Comparison of ENCODE assay signal across 10 mouse cellular contexts in the genomic region with DNA sequence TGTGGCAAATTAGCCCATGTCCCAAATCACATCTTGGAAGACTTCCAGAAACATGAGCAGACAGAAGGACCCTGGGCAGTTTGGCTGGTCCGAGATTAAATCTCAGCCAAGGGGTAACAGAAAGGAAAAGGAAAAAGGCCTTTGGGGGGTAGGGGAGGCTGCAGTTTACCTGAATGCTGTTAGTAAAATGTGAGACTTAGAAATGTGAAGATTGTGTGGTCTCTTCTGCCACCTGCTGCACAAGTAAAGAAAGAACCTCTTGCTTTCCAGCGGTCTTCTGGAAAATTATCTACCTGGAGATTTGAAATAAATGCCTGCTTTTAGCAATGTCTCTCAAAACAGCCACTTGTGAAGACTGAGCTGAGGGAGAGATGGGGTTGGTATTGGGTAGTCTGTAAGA. TPM values are rescaled to one million over a fixed set of nuclear protein-coding genes. Genes with fewer than 3 reads are reported as not detected.
DNase-seq lines count a peak whose midpoint lies in the region; ATAC-seq and TF ChIP-seq lines count a peak whose summit lies in the region.
"Had no signal": no experiment of that assay in that cellular context is flagged by ENCODE, and none has a peak within 500 bp of the region (broad histone marks: within the 10 kb centered on the region; RNA-seq: fewer than 3 reads in every experiment).

No protein-coding gene starts in this region.

- no peak for TF ChIP-seq POLR2A in lung, adult 2 months (IDR thresholded peaks at IDR 0.05; ENCODE audit: borderline replicate concordance, extremely low read depth, low read depth, low read length)

- H3K4me3 ChIP-seq in lung, adult 2 months (replicated peaks; ENCODE audit: extremely low read depth, low read depth, low read length), result no peak overlapping the region

- H3K4me1 ChIP-seq in lung, adult 2 months (ENCODE audit: control insufficient read depth, insufficient read depth, low read length), result peaks cover 4% of the 10 kb centered on the region; the same call in 1 of the 2 replicates

- no peak for ATAC-seq in inflammation-experienced regulatory T-cells, adult 6 months

- peak; percentile 4 for DNase-seq in heart, adult 11 months
- DNase-seq in heart, adult 8-10 months (ENCODE audit: low spot score), result no peak
- peak; percentile 37 for DNase-seq in lung, postnatal 14 days
- DNase-seq in lung, adult 2 months, result no peak
- peak; percentile 35 for DNase-seq in embryo, embryonic 10 days (ENCODE audit: low spot score)
- DNase-seq in right cerebral cortex, postnatal 25 days, result peak; percentile 27
- DNase-seq in urinary bladder, adult 18-20 months (ENCODE audit: low spot score in 2 of 2), result no peak

- WGBS in lung, adult 2 months, result 16% methylated on average over 2 of the region's 2 CpGs

- no peak for TF ChIP-seq CTCF in lung, adult 2 months (IDR thresholded peaks at IDR 0.05; ENCODE audit: insufficient read depth, low read length)

RNA-seq across cellular contexts. Expression of a gene that starts 2.4 kb away (rescaled TPM):
- total RNA-seq in heart, adult 8-10 months (2022), result 10 to 100 TPM; 30.9 to 41.7 (median 36.7) TPM
- 30.6 and 33.1 TPM in 2 replicates for polyA plus RNA-seq in lung, adult 2 months (2012; rRNA removed)
- 100 to 1,000 TPM in 2 of 3 experiments, 10 to 100 TPM in 1; 89.4 to 111 (median 104) TPM for polyA plus RNA-seq in inflammation-experienced regulatory T-cells, adult 6 months (2017; shearing (Covaris generic))

RNA-seq across cellular contexts. Expression of a gene that starts 23.7 kb away (rescaled TPM):
- total RNA-seq in heart, adult 8-10 months (2022), result 1 to 10 TPM in 3 of 4 experiments, under 1 TPM in 1; 0.54 to 2.0 (median 1.5) TPM
- polyA plus RNA-seq in lung, adult 2 months (2012; rRNA removed), result 10.1 and 17.4 TPM in 2 replicates
- 1 to 10 TPM; 6.3 to 9.2 (median 8.1) TPM for polyA plus RNA-seq in inflammation-experienced regulatory T-cells, adult 6 months (2017; shearing (Covaris generic))

RNA-seq across cellular contexts. Expression of a gene that starts 24.1 kb away (rescaled TPM):
- total RNA-seq in heart, adult 8-10 months (2022), result under 1 TPM; 0.24 to 0.50 (median 0.45) TPM
- 0.53 and 0.70 TPM in 2 replicates for polyA plus RNA-seq in lung, adult 2 months (2012; rRNA removed)
- polyA plus RNA-seq in inflammation-experienced regulatory T-cells, adult 6 months (2017; shearing (Covaris generic)), result 1 to 10 TPM in 1 of 3 experiments, under 1 TPM in 1, not detected in 1; 0.54 to 1.2 TPM

RNA-seq across cellular contexts. Expression of a gene that starts 30.2 kb away (rescaled TPM):
- not detected for total RNA-seq in heart, adult 8-10 months (2022)
- not detected in 2 replicates for polyA plus RNA-seq in lung, adult 2 months (2012; rRNA removed)
- not detected for polyA plus RNA-seq in inflammation-experienced regulatory T-cells, adult 6 months (2017; shearing (Covaris generic))
- polyA plus RNA-seq: gonadal fat pad, adult 2 months; lung, embryonic 16.5 days had no signal

RNA-seq across cellular contexts. Expression of a gene that starts 36.6 kb away (rescaled TPM):
- 1 to 10 TPM in 3 of 4 experiments, under 1 TPM in 1; 0.87 to 2.5 (median 1.8) TPM for total RNA-seq in heart, adult 8-10 months (2022)
- 53.4 and 55.7 TPM in 2 replicates for polyA plus RNA-seq in lung, adult 2 months (2012; rRNA removed)
- not detected for polyA plus RNA-seq in inflammation-experienced regulatory T-cells, adult 6 months (2017; shearing (Covaris generic))

Comparison
In these comparisons a context has a peak if more than half of its experiments do, and no peak if none do; other contexts are left out.
1. DNase-seq: peak in heart, adult 11 months (single experiment), lung, postnatal 14 days (single experiment), embryo, embryonic 10 days (single experiment) and right cerebral cortex, postnatal 25 days (single experiment); none in heart, adult 8-10 months (single experiment), lung, adult 2 months (single experiment) and urinary bladder, adult 18-20 months (0 of 2).